Comparison of ENCODE assay signal across 19 mouse cellular contexts in genomic region chr11:55005684-55006083, GRCm38 (mm10). TPM values are rescaled to one million over a fixed set of nuclear protein-coding genes. Genes with fewer than 3 reads are reported as not detected.
DNase-seq lines count a peak whose midpoint lies in the region; ATAC-seq and TF ChIP-seq lines count a peak whose summit lies in the region.
"Had no signal": no experiment of that assay in that cellular context is flagged by ENCODE, and none has a peak within 500 bp of the region (broad histone marks: within the 10 kb centered on the region; RNA-seq: fewer than 3 reads in every experiment).

No protein-coding gene starts in this region.

- 83% methylated on average over 5 of the region's 5 CpGs for WGBS in hindbrain, postnatal 0 days
- 87% methylated on average over 5 of the region's 5 CpGs for WGBS in hindbrain, embryonic 16.5 days
- WGBS in liver, postnatal 0 days (ENCODE audit: insufficient replicate concordance): 81% methylated on average over 5 of the region's 5 CpGs
- WGBS in liver, embryonic 12.5 days (ENCODE audit: insufficient replicate concordance): 73% methylated on average over 5 of the region's 5 CpGs

- 0 out of 2 replicates have a peak, but pooled peaks cover 3% of the 10 kb centered on the region for H3K9me3 ChIP-seq in hindbrain, postnatal 0 days (ENCODE audit: low read length)
- H3K9me3 ChIP-seq in hindbrain, embryonic 16.5 days (ENCODE audit: control insufficient read depth, low read length): peaks cover 2% of the 10 kb centered on the region; the same call in 1 of the 2 replicates
- H3K9me3 ChIP-seq in liver, postnatal 0 days (ENCODE audit: low read length): peaks cover 4% of the 10 kb centered on the region; the same call in 1 of the 2 replicates
- 0 out of 2 replicates have a peak, but pooled peaks cover 4% of the 10 kb centered on the region for H3K9me3 ChIP-seq in liver, embryonic 12.5 days (replicated peaks)
- H3K9me3 ChIP-seq in ES-Bruce4 (replicated peaks; ENCODE audit: control insufficient read depth, insufficient read depth, low read length, poor library complexity, severe bottlenecking): peaks cover 6% of the 10 kb centered on the region; the same call in 1 of the 2 replicates
- H3K9me3 ChIP-seq: G1E; heart, embryonic 13.5 days had no signal

- intact Hi-C loops in left cerebral cortex, postnatal 10 days (cut with DNase I): no loop called here

- H3K4me3 ChIP-seq in hindbrain, postnatal 0 days (ENCODE audit: low read length): no peak overlapping the region
- no peak overlapping the region for H3K4me3 ChIP-seq in hindbrain, embryonic 16.5 days (ENCODE audit: low read length)
- H3K4me3 ChIP-seq in liver, postnatal 0 days (ENCODE audit: low read depth, low read length): no peak overlapping the region
- no peak overlapping the region for H3K4me3 ChIP-seq in liver, embryonic 12.5 days
- no peak overlapping the region for H3K4me3 ChIP-seq in ES-Bruce4 (ENCODE audit: low read depth, low read length)
- H3K4me3 ChIP-seq: embryonic facial prominence, embryonic 12.5 days; heart, embryonic 13.5 days; hindbrain, embryonic 13.5 days had no signal

- no peak overlapping the region for H3K4me2 ChIP-seq in hindbrain, postnatal 0 days (ENCODE audit: low read depth, low read length)
- no peak overlapping the region for H3K4me2 ChIP-seq in hindbrain, embryonic 16.5 days (ENCODE audit: low read length)
- H3K4me2 ChIP-seq in liver, postnatal 0 days (ENCODE audit: low read depth, low read length): no peak overlapping the region
- no peak overlapping the region for H3K4me2 ChIP-seq in liver, embryonic 12.5 days
- H3K4me2 ChIP-seq: embryonic facial prominence, embryonic 12.5 days; heart, embryonic 13.5 days; hindbrain, embryonic 13.5 days had no signal

- H3K9ac ChIP-seq in hindbrain, postnatal 0 days (replicated peaks; ENCODE audit: low read length): no peak overlapping the region
- H3K9ac ChIP-seq in hindbrain, embryonic 16.5 days (ENCODE audit: low read depth, low read length): no peak overlapping the region
- no peak overlapping the region for H3K9ac ChIP-seq in liver, postnatal 0 days (replicated peaks)
- H3K9ac ChIP-seq in liver, embryonic 12.5 days: no peak overlapping the region
- no peak overlapping the region for H3K9ac ChIP-seq in ES-Bruce4 (ENCODE audit: low read depth, poor library complexity, severe bottlenecking)
- H3K9ac ChIP-seq: embryonic facial prominence, embryonic 12.5 days; heart, embryonic 13.5 days; hindbrain, embryonic 13.5 days had no signal

- no peaks in the 10 kb centered on the region for H3K4me1 ChIP-seq in hindbrain, postnatal 0 days (ENCODE audit: insufficient read depth, low read length)
- no peaks in the 10 kb centered on the region for H3K4me1 ChIP-seq in hindbrain, embryonic 16.5 days (ENCODE audit: control insufficient read depth, insufficient read depth, low read depth, low read length)
- no peaks in the 10 kb centered on the region; the same call in 1 of the 2 replicates for H3K4me1 ChIP-seq in liver, postnatal 0 days (ENCODE audit: insufficient read depth)
- H3K4me1 ChIP-seq in liver, embryonic 12.5 days: no peaks in the 10 kb centered on the region
- peaks cover 2% of the 10 kb centered on the region for H3K4me1 ChIP-seq in ES-Bruce4 (ENCODE audit: control insufficient read depth, insufficient read depth, low read length)
- H3K4me1 ChIP-seq: embryonic facial prominence, embryonic 12.5 days; heart, embryonic 13.5 days; hindbrain, embryonic 13.5 days had no signal

- H3K36me3 ChIP-seq in hindbrain, postnatal 0 days (ENCODE audit: insufficient read depth, low read length): peaks cover 52% of the 10 kb centered on the region
- H3K36me3 ChIP-seq in hindbrain, embryonic 16.5 days (ENCODE audit: control insufficient read depth, insufficient read depth, low read length): peaks cover 35% of the 10 kb centered on the region
- peaks cover 65% of the 10 kb centered on the region for H3K36me3 ChIP-seq in liver, postnatal 0 days (replicated peaks; ENCODE audit: insufficient read depth, low read length)
- peaks cover 61% of the 10 kb centered on the region for H3K36me3 ChIP-seq in liver, embryonic 12.5 days
- H3K36me3 ChIP-seq in ES-Bruce4 (ENCODE audit: control insufficient read depth, insufficient read depth, low read length, poor library complexity, severe bottlenecking): peaks cover 45% of the 10 kb centered on the region
- H3K36me3 ChIP-seq: G1E had no signal

- no peak overlapping the region for H3K27ac ChIP-seq in hindbrain, postnatal 0 days
- no peak overlapping the region for H3K27ac ChIP-seq in hindbrain, embryonic 16.5 days (ENCODE audit: low read depth, low read length)
- H3K27ac ChIP-seq in liver, postnatal 0 days (ENCODE audit: low read depth): no peak overlapping the region
- H3K27ac ChIP-seq in liver, embryonic 12.5 days: no peak overlapping the region
- no peak overlapping the region for H3K27ac ChIP-seq in ES-Bruce4 (ENCODE audit: insufficient read depth, low read length)
- H3K27ac ChIP-seq: embryonic facial prominence, embryonic 12.5 days; heart, embryonic 13.5 days; hindbrain, embryonic 13.5 days had no signal

- no peak for TF ChIP-seq EP300 in liver, postnatal 0 days (IDR thresholded peaks at IDR 0.05; ENCODE audit: low read depth)
- TF ChIP-seq EP300 in ES-Bruce4 (IDR thresholded peaks at IDR 0.05; ENCODE audit: insufficient read depth, low read depth, low read length): no peak

- no peak for TF ChIP-seq POLR2A in ES-Bruce4 (IDR thresholded peaks at IDR 0.05; ENCODE audit: insufficient read depth, low read length)
- TF ChIP-seq POLR2A in brain, embryonic 14.5 days (IDR thresholded peaks at IDR 0.05; ENCODE audit: borderline replicate concordance, extremely low read depth, insufficient read depth, insufficient read length, poor library complexity, severe bottlenecking): no peak

- ATAC-seq in hindbrain, postnatal 0 days: no peak
- no peak for ATAC-seq in hindbrain, embryonic 16.5 days
- no peak for ATAC-seq in liver, postnatal 0 days
- ATAC-seq in liver, embryonic 12.5 days: no peak
- ATAC-seq: forebrain, embryonic 16.5 days had no signal

- TF ChIP-seq CTCF in hindbrain, postnatal 0 days (IDR thresholded peaks at IDR 0.05; ENCODE audit: low read depth): peak; percentile 54
- TF ChIP-seq CTCF in liver, postnatal 0 days (IDR thresholded peaks at IDR 0.05; ENCODE audit: low read depth): peak; percentile 16; the same call in 1 of the 2 replicates
- peak; percentile 1 for TF ChIP-seq CTCF in ES-Bruce4 (IDR thresholded peaks at IDR 0.05; ENCODE audit: low read depth, low read length)
- peak; percentile 11; the same call in 1 of the 2 replicates for TF ChIP-seq CTCF in brain, embryonic 14.5 days (IDR thresholded peaks at IDR 0.05; ENCODE audit: borderline replicate concordance, extremely low read depth, insufficient read depth, insufficient read length)

- H3K27me3 ChIP-seq in hindbrain, postnatal 0 days (ENCODE audit: insufficient read depth, low read length): no peaks in the 10 kb centered on the region
- H3K27me3 ChIP-seq in hindbrain, embryonic 16.5 days (replicated peaks; ENCODE audit: control insufficient read depth, insufficient read depth, low read length): no peaks in the 10 kb centered on the region
- no peaks in the 10 kb centered on the region for H3K27me3 ChIP-seq in liver, postnatal 0 days (ENCODE audit: insufficient read depth, low read length)
- no peaks in the 10 kb centered on the region for H3K27me3 ChIP-seq in liver, embryonic 12.5 days (replicated peaks)
- no peaks in the 10 kb centered on the region for H3K27me3 ChIP-seq in ES-Bruce4 (ENCODE audit: control insufficient read depth, insufficient read depth, low read length, poor library complexity, severe bottlenecking)
- H3K27me3 ChIP-seq: embryonic facial prominence, embryonic 12.5 days; heart, embryonic 13.5 days; hindbrain, embryonic 13.5 days had no signal

- DNase-seq in hindbrain, postnatal 0 days (ENCODE audit: low spot score): no peak
- DNase-seq in liver, postnatal 0 days: no peak
- DNase-seq in brain, embryonic 14.5 days (ENCODE audit: low read depth): no peak
- no peak for DNase-seq in left cerebral cortex, postnatal 10 days (ENCODE audit: extremely low spot score in 1 of 2, low spot score in 2 of 2)
- DNase-seq: adrenal gland, postnatal 10 days; cerebellum, adult 11-12 months; cerebellum, adult 9-10 months; cerebellum, postnatal 25 days; gastrocnemius, postnatal 36 days; heart, adult 11 months; heart, postnatal 10 days had no signal

RNA-seq across cellular contexts. Expression of gene Anxa6, which starts 27.6 kb away (rescaled TPM):
- 83.2 and 86.0 TPM in 2 replicates for total RNA-seq in hindbrain, postnatal 0 days (2014; rRNA removed)
- polyA plus RNA-seq in hindbrain, postnatal 0 days (2015; fragmentation: Nextera tagmentation; extraction: Ambion mirVana): 71.3 and 74.8 TPM in 2 replicates
- polyA plus RNA-seq in hindbrain, embryonic 16.5 days (2015; fragmentation: Nextera tagmentation; extraction: Ambion mirVana): 72.4 and 84.0 TPM in 2 replicates
- polyA plus RNA-seq in liver, postnatal 0 days (2015; fragmentation: Nextera tagmentation; extraction: Ambion mirVana): 47.5 and 47.7 TPM in 2 replicates
- 52.9 and 54.7 TPM in 2 replicates for polyA plus RNA-seq in liver, embryonic 12.5 days (2016; fragmentation: Nextera tagmentation; extraction: Ambion mirVana)
- polyA plus RNA-seq in ES-Bruce4 (2011; ENCODE audit: insufficient read depth, insufficient read length, low read depth, missing spikeins): 74.2 and 76.1 TPM in 2 replicates
- 33.2 and 47.6 TPM in 2 replicates for polyA plus RNA-seq in brain, embryonic 14.5 days (2012; rRNA removed)
- 10 to 100 TPM; 82.6 to 85.7 TPM for total RNA-seq in left cerebral cortex, postnatal 10 days (2021)

RNA-seq across cellular contexts. Expression of gene Tnip1, which starts 43.0 kb away (rescaled TPM):
- 15.3 and 16.7 TPM in 2 replicates for total RNA-seq in hindbrain, postnatal 0 days (2014; rRNA removed)
- polyA plus RNA-seq in hindbrain, postnatal 0 days (2015; fragmentation: Nextera tagmentation; extraction: Ambion mirVana): 17.1 and 19.8 TPM in 2 replicates
- 19.6 and 20.4 TPM in 2 replicates for polyA plus RNA-seq in hindbrain, embryonic 16.5 days (2015; fragmentation: Nextera tagmentation; extraction: Ambion mirVana)
- 5.2 and 5.3 TPM in 2 replicates for polyA plus RNA-seq in liver, postnatal 0 days (2015; fragmentation: Nextera tagmentation; extraction: Ambion mirVana)
- polyA plus RNA-seq in liver, embryonic 12.5 days (2016; fragmentation: Nextera tagmentation; extraction: Ambion mirVana): 7.4 and 7.6 TPM in 2 replicates
- 33.2 and 42.6 TPM in 2 replicates for polyA plus RNA-seq in ES-Bruce4 (2011; ENCODE audit: insufficient read depth, insufficient read length, low read depth, missing spikeins)
- 13.3 and 16.0 TPM in 2 replicates for polyA plus RNA-seq in brain, embryonic 14.5 days (2012; rRNA removed)
- total RNA-seq in left cerebral cortex, postnatal 10 days (2021): 10 to 100 TPM; 28.2 to 31.0 TPM

Comparison
In these comparisons a context has a peak if more than half of its experiments do, and no peak if none do; other contexts are left out.
1. CTCF ChIP-seq: peak in every context shown above with its lines; median percentile 54 in hindbrain, postnatal 0 days; 16 in liver, postnatal 0 days; 11 in brain, embryonic 14.5 days; 1 in ES-Bruce4.